1 mouse cellular context compared by ENCODE assay signal in genomic region chr11:105946694-105947154, GRCm38 (mm10).
TF ChIP-seq lines count a peak whose summit lies in the region.

No protein-coding gene starts in this region.

TF ChIP-seq in MEL, 35 proteins besides CTCF, POLR2A, EP300 and RAD21 (continued from another document):
- peak; percentile 25; the same call in 1 of the 2 replicates for TF ChIP-seq KAT2A (conservative IDR thresholded peaks at IDR 0.05; ENCODE audit: low read depth, low read length)
